Mouse (Mus musculus) liver, adult 2 months (tissue): ENCODE results near the gene Sh3bgrl2. TPM values are rescaled to one million over a fixed set of nuclear protein-coding genes. Genes with fewer than 3 reads are reported as not detected.
A peak's percentile ranks its signal among the peaks of the same experiment; 100 is the strongest.

ENCODE experiments used
- DNase-seq: peaks from one replicate; pipeline ENCODE4 v3.0.0-alpha.2; 2011; ENCODE audit warnings: low read depth, low spot score; ENCODE audit errors: extremely low read depth
- H3K27ac ChIP-seq: fragments of 200-500 bp; replicated peaks from 2 replicates; pipeline ENCODE4 v1.5.1; 2012; ENCODE audit warnings: low read depth, mild to moderate bottlenecking, control low read depth, inconsistent platforms, low read length; ENCODE audit not compliant: insufficient read depth
- H3K27me3 ChIP-seq: fragments of 200-500 bp; 2 replicates; pipeline ENCODE4 v1.6.1; 2012; ENCODE audit warnings: mild to moderate bottlenecking, moderate library complexity, low read length, inconsistent platforms; ENCODE audit not compliant: control insufficient read depth, insufficient read depth
- H3K36me3 ChIP-seq: fragments of 200-500 bp; 2 replicates; pipeline ENCODE4 v1.6.1; 2012; ENCODE audit warnings: low read length, inconsistent platforms; ENCODE audit not compliant: control insufficient read depth, insufficient read depth
- H3K4me1 ChIP-seq: fragments of 200-500 bp; 2 replicates; pipeline ENCODE4 v1.6.1; 2011; ENCODE audit warnings: low read length; ENCODE audit not compliant: control insufficient read depth, insufficient read depth
- H3K4me3 ChIP-seq: fragments of 200-500 bp; 2 replicates; pipeline ENCODE4 v1.5.1; 2011; ENCODE audit warnings: low read depth, mild to moderate bottlenecking, control low read depth, low read length, moderate library complexity; ENCODE audit not compliant: insufficient read depth
- H3K79me2 ChIP-seq: fragments of 200-500 bp; 2 replicates; pipeline ENCODE4 v1.6.1; 2012; ENCODE audit warnings: inconsistent platforms, mild to moderate bottlenecking, low read length, moderate library complexity; ENCODE audit not compliant: control insufficient read depth, insufficient read depth
- H3K9ac ChIP-seq: fragments of 200-500 bp; 2 replicates; pipeline ENCODE4 v1.6.1; 2012; ENCODE audit warnings: low read depth, mild to moderate bottlenecking, control low read depth, inconsistent platforms, low read length
- CTCF ChIP-seq: fragments of 200-500 bp; IDR thresholded peaks from 2 replicates; pipeline ENCODE4 v1.5.1; 2011; ENCODE audit warnings: low read depth, low read length, control low read depth
- POLR2A ChIP-seq: fragments of 200-500 bp; IDR thresholded peaks from 2 replicates; pipeline ENCODE4 v1.6.1; 2011; ENCODE audit warnings: low read length, control low read depth; ENCODE audit not compliant: insufficient read depth; ENCODE audit errors: extremely low read depth
- WGBS: fragments of 180-500 bp; shearing (Covaris S2); methylation state at CpG from one replicate; pipeline ENCODE4 v1.1.7; 2018; 5-methylcytosine and 5-hydroxymethylcytosine counted together
- polyA plus RNA-seq: library from polyadenylated mRNA; depleted of rRNA; stranded (reverse); fragments of >200 nt; gene quantifications from 2 replicates; pipeline ENCODE4 v1.2.3, GENCODE M21; 2012
- total RNA-seq: library from RNA; depleted of rRNA; stranded (reverse); fragments of >200 nt; gene quantifications from 2 replicates; pipeline ENCODE4 v1.2.3, GENCODE M21; 2014

Sh3bgrl2 gene
- total and polyA plus RNA-seq, 2 experiments = 9.6 to 22.7 TPM

GRCm38 (mm10) chr9:83576018-83576688, 28.0 kb downstream of the Sh3bgrl2 start:
- Histone ChIP-seq H3K36me3 (peaks cover 6% of the 10 kb centered on the region), H3K27me3 (no peaks in the 10 kb centered on the region), H3K79me2 (peaks cover 6% of the 10 kb centered on the region; the same call in 1 of the 2 replicates), H3K27ac (peak overlapping the region; percentile 57; the same call in 1 of the 2 replicates), H3K4me1 (peaks cover 14% of the 10 kb centered on the region), H3K4me3 (no peak overlapping the region), H3K9ac (no peak overlapping the region)
- TF ChIP-seq POLR2A (no peak), CTCF (no peak)
- no peak for DNase-seq
- WGBS = 46% methylated on average over 7 of the region's 7 CpGs

DNA sequence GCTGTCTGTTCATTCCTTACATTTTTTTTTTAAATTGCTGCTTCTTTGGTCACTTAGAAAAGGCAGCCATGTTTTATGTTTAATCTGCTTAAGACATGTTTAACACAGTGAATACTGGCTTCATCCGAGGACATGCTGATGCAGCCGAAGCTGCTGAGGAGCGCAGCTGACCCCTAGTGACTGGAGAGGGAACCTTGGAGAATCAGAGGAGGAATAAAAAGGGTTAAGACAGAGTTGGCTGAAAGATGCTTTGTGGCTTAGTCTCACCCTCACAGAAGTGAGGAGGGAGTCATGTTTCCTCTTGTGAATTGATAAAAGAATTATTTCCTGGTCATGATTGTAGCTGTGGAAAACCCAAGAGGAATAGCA, 28.5 kb downstream of the Sh3bgrl2 start:
- no peak for DNase-seq
- 55% methylated on average over 3 of the region's 3 CpGs for WGBS
- no peak for TF ChIP-seq POLR2A
- peak; percentile 76 for TF ChIP-seq CTCF
- peaks cover 6% of the 10 kb centered on the region; the same call in 1 of the 2 replicates for H3K79me2 ChIP-seq
- H3K27ac ChIP-seq = no peak overlapping the region
- H3K27me3 ChIP-seq = no peaks in the 10 kb centered on the region
- peaks cover 10% of the 10 kb centered on the region for H3K36me3 ChIP-seq
- H3K4me1 ChIP-seq = peaks cover 14% of the 10 kb centered on the region
- H3K4me3 ChIP-seq = no peak overlapping the region
- H3K9ac ChIP-seq = no peak overlapping the region

- H3K9ac ChIP-seq = no peak overlapping the region
- peaks cover 14% of the 10 kb centered on the region for H3K4me1 ChIP-seq
- no peak for TF ChIP-seq CTCF
- no peak for TF ChIP-seq POLR2A
- no peak for DNase-seq
- H3K79me2 ChIP-seq = peaks cover 6% of the 10 kb centered on the region; the same call in 1 of the 2 replicates
- no peak overlapping the region for H3K27ac ChIP-seq
- H3K4me3 ChIP-seq = no peak overlapping the region
- WGBS = 91% methylated on average over 7 of the region's 7 CpGs
- no peaks in the 10 kb centered on the region for H3K27me3 ChIP-seq
- peaks cover 12% of the 10 kb centered on the region for H3K36me3 ChIP-seq
Measured at GRCm38 (mm10) chr9:83577260-83577659, 29.1 kb downstream of the Sh3bgrl2 start.

- peaks cover 25% of the 10 kb centered on the region for H3K36me3 ChIP-seq
- H3K4me1 ChIP-seq = peaks cover 14% of the 10 kb centered on the region
- no peak overlapping the region for H3K27ac ChIP-seq
- TF ChIP-seq POLR2A (no peak), CTCF (no peak)
- H3K79me2 ChIP-seq = peaks cover 6% of the 10 kb centered on the region; the same call in 1 of the 2 replicates
- no peak for DNase-seq
- no peak overlapping the region for H3K9ac ChIP-seq
- H3K4me3 ChIP-seq = no peak overlapping the region
- WGBS = 90% methylated on average over 4 of the region's 4 CpGs
- H3K27me3 ChIP-seq = no peaks in the 10 kb centered on the region
Measured at GRCm38 (mm10) chr9:83579049-83579448, 30.9 kb downstream of the Sh3bgrl2 start.

- DNase-seq = no peak
- Histone ChIP-seq H3K36me3 (peaks cover 28% of the 10 kb centered on the region), H3K4me1 (no peaks in the 10 kb centered on the region), H3K27me3 (no peaks in the 10 kb centered on the region), H3K4me3 (no peak overlapping the region), H3K9ac (no peak overlapping the region), H3K27ac (no peak overlapping the region), H3K79me2 (peaks cover 9% of the 10 kb centered on the region; the same call in 1 of the 2 replicates)
- 91% methylated on average over 7 of the region's 7 CpGs for WGBS
- TF ChIP-seq CTCF (no peak), POLR2A (no peak)
Measured at GRCm38 (mm10) chr9:83582748-83583147, 34.6 kb downstream of the Sh3bgrl2 start.
